Mouse (Mus musculus): ENCODE results near the gene Nfkb2.

The Nfkb2 gene

GRCm38 (mm10) chr19:46304216-46304841, at the start of gene Nfkb2:
Nfkb2 (plus strand) TSS chr19:46304320.
- CTCF ChIA-PET = interaction anchor here (2.2 kb wide), 1 partner anchor 25 kb away, joined by 6 read pairs; no protein-coding TSS in a partner anchor

DNA sequence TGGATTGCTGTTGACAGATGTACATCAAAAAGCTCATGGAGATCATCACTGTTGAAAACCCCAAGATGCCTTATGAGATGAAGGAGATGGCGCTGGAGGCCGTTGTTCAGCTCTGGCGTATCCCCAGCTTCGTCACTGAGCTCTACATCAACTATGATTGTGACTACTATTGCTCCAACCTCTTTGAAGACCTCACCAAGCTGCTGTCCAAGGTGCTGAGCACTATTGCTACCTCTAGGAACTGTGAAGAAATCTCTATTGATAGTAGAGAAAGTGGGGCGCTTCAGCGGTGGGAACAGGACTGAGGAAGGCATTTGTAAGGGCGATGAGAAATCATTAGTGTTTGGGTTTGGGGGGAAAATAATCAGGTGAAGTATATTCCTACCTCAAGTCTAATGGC, 39.4 kb upstream of the Nfkb2 start:
- CTCF ChIA-PET = no interaction called here

GRCm38 (mm10) chr19:46275307-46275706, 28.8 kb upstream of the Nfkb2 start:
- CTCF ChIA-PET = no interaction called here

GRCm38 (mm10) chr19:46282081-46282849, 21.9 kb upstream of the Nfkb2 start:
- CTCF ChIA-PET = no interaction called here

- CTCF ChIA-PET = interaction anchor here (0.6 kb wide), 1 partner anchor 1663 kb away, joined by 6 read pairs; no protein-coding TSS in a partner anchor
Measured at GRCm38 (mm10) chr19:46284686-46285085, 19.4 kb upstream of the Nfkb2 start.

- CTCF ChIA-PET = no interaction called here
Measured at GRCm38 (mm10) chr19:46285631-46286030, 18.5 kb upstream of the Nfkb2 start.

DNA sequence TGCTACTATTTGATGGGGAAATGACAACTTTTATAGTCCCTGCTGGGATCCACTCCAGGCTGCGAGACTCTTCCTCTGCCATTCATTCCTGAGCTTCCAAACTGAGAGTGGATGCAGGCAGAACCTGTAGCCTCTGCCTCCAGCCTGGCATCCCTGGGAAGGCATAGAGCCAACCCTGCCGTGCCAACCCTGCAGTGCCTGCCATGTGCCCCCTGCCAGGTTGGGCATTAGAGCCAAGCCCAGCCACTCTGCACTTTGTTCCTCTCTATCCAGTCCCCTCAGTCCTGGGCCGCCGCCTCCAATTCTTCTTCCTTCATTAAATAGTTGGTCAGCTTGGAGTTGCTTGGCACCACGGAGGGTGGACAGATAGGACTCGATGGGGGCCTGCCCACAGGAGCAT, 18.1 kb upstream of the Nfkb2 start:
- CTCF ChIA-PET = no interaction called here

DNA sequence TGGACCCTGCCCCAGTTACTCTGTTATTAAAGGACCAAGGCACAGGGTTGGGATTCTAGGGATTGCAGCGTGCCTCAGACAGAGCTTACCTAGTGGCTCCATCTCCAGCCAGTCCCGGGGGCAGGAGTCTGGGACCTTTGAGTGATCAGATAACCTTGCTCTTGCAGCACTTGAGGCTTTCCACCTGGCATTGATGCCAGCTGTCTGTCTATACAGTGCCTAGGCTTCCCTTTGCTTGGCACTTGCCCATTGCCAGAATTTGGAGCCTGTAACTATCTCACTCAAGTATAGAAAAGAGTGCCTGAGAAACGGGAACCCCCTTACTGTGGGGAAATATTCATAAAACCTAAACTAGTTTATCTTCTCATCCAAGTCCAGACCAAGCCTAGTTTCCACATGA, 17.2 kb upstream of the Nfkb2 start:
- CTCF ChIA-PET = no interaction called here

DNA sequence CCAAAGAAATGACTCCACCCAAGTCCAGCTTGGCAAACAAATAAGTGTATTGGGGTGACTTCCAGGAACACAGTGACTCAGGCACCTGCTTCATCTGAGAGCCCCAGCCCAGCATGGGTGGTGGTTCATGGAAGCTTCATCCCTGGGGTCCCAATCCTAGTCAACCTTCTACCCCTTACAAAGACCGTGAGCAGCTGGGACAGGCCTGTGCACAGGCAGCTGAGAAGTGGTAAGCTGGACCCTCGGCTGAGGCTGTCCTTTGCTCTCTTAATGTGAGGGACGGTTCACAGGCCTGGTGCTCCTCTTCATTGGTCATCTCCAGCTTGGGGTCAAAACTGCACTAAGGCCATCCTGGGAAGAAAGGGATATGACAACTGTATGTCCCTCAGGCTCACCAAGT, 16.6 kb upstream of the Nfkb2 start:
- CTCF ChIA-PET = no interaction called here

DNA sequence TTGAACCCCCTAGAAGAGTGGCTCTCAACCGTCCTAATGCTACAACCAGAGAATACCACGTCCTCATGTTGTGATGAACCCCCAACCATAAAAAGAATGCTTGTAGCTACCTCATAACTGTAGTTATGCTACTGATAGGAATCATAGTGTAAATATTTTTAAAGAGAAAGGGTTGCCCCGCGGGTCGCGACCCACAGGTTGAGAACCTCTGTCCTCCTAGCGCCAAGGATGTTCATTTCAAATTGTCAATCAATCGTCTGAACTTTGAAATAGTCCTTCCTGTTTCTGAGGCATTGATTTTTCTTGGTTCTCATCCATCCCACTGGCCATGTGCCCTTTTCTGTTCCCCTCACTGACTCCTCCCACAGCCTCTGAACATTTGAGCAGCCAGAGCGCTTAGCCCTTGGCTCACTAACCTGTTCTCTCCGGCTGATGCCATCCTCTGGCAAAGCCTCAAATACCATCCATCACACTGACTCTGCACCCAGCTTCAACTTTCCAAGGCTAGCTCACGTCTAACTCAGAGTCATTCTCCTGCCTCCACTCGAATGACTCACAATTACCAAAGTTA, 13.5 kb upstream of the Nfkb2 start:
- CTCF ChIA-PET = interaction anchor here (0.7 kb wide), 1 partner anchor 149 kb away, joined by 4 read pairs; no protein-coding TSS in a partner anchor

GRCm38 (mm10) chr19:46296938-46297337, 7.2 kb upstream of the Nfkb2 start:
- CTCF ChIA-PET = no interaction called here

- CTCF ChIA-PET = no interaction called here
Measured at GRCm38 (mm10) chr19:46300294-46301045, 3.6 kb upstream of the Nfkb2 start.

DNA sequence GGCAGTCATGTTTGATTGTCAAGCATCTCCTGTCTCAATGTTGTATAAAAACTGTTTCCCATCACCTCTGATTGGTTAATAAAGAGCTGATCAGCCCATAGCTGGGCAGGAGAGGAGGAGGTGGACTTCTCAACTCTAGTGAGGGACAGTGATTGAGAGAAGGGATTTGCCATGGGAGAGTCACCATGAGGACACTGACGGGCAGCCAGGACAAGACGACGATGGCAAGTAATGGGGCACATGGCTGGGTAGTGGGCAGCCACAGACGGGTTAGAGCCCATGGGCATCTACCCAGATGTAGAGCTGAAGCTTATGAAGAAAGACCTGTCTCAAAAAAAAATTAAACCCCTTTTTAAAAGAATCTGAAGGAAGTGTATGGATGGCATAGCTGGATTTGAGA, 1.6 kb upstream of the Nfkb2 start:
- CTCF ChIA-PET = no interaction called here

DNA sequence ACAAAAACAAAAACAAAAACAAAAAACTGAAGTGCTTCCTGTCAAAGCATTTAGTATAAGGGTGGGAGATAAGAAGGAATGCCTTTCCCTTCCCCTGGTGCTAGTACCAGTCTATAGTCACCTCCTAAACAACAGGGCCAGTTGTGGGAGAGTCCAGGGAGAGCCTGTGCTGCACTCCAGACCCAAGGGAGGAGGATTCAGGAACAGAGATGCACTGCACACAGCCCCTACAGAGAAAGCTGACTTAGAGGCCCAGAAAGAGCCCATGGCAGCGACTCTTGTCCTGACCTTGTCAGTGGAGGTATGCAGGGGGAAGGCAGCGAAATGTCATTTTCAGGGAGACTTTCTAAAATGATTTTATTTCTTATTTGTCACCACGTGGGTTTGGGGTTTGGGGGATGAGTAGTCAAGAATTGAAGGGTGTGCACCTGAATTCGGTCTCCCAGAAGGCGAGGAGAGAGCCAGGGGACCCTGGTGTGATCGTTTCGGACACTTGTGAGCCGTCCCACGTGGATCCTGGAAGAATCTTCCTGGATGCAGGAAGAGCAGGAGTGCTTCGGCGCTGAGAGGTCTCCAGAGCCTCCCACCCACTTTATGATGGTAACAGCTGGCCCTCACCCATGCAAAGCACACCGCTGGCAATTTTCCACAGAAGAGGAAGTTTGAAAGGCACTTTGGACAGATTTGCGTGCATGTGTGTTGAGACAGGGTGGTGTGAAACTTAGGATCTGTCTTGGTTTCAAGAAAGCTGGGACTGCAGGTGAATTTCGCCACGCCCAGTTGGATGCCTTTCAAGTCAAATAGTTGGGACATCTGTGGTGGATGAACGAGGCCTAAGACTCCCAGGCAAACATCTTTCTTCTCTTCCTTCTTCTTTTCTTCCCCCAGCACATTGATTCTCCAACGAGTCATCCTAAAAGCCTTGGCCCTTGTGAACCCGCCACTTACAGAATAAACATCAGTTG, 587 bp upstream of the Nfkb2 start:
- CTCF ChIA-PET = no interaction called here

- CTCF ChIA-PET = interaction anchor here (2.2 kb wide), 1 partner anchor 24 kb away, joined by 6 read pairs; no protein-coding TSS in a partner anchor
Measured at GRCm38 (mm10) chr19:46304908-46305333, 801 bp downstream of the Nfkb2 start.

- CTCF ChIA-PET = interaction anchor here (0.6 to 2.2 kb wide), 3 partner anchors 23 to 206 kb away, joined by 5 to 8 read pairs (median 6); no protein-coding TSS in a partner anchor
Measured at GRCm38 (mm10) chr19:46305432-46306267, 1.5 kb downstream of the Nfkb2 start.

DNA sequence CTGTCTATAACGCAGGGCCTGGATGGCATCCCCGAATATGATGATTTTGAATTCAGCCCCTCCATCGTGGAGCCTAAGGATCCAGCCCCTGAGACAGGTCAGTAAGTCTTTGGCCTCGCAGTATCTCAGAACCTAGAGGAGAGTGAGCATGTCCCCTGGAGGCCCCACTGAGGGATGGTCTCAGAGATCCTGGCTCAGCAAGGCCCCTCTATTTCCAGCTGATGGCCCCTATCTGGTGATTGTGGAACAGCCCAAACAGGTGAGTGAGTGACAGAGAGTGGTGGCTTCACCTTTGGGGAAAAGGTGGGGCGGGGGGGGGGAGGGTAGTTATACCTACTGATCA, 2.1 kb downstream of the Nfkb2 start:
- CTCF ChIA-PET = interaction anchor here (0.6 to 2.2 kb wide), 3 partner anchors 23 to 206 kb away, joined by 5 to 8 read pairs (median 6); no protein-coding TSS in a partner anchor

GRCm38 (mm10) chr19:46306751-46307289, 2.7 kb downstream of the Nfkb2 start:
- CTCF ChIA-PET = interaction anchor here (0.6 to 0.8 kb wide), 3 partner anchors 22 to 207 kb away, joined by 3 to 8 read pairs (median 5); no protein-coding TSS in a partner anchor

GRCm38 (mm10) chr19:46307781-46308180, 3.7 kb downstream of the Nfkb2 start:
- CTCF ChIA-PET = no interaction called here

GRCm38 (mm10) chr19:46308303-46308702, 4.2 kb downstream of the Nfkb2 start:
- CTCF ChIA-PET = no interaction called here
